Mouse (Mus musculus): ENCODE results near the gene Olfr1395. TPM values are rescaled to one million over a fixed set of nuclear protein-coding genes. Genes with fewer than 3 reads are reported as not detected.

The Olfr1395 gene
- total RNA-seq (2014; fragmentation: Nextera tagmentation) (not detected in 2 replicates), total RNA-seq (2017) (0.06 and 0.16 TPM in 2 replicates), polyA plus RNA-seq (2012) (not detected in 2 replicates)

- H3K9me3 ChIP-seq (replicated peaks): no peaks in the 10 kb centered on the region
- TF ChIP-seq POLR2AphosphoS5 (IDR thresholded peaks at IDR 0.05; ENCODE audit: insufficient replicate concordance, low read depth, low read length) (no peak), GATA1 (IDR thresholded peaks at IDR 0.05; ENCODE audit: borderline replicate concordance, low read length) (no peak), GATA2 (IDR thresholded peaks at IDR 0.05; ENCODE audit: borderline replicate concordance, low read depth, low read length) (no peak), CTCF (IDR thresholded peaks at IDR 0.05; ENCODE audit: low read depth, low read length) (no peak), TAL1 (conservative IDR thresholded peaks at IDR 0.05; ENCODE audit: low read depth, low read length) (no peak)
- no peak for ATAC-seq (ENCODE audit: extremely low read depth, insufficient number of reproducible peaks, low FRiP score, poor library complexity, severe bottlenecking)
- H3K4me1 ChIP-seq (ENCODE audit: insufficient read depth, low read depth, low read length): no peaks in the 10 kb centered on the region
- H3K4me3 ChIP-seq (ENCODE audit: low read depth, low read length): no peak within 1 kb of the TSS
- peaks cover 6% of the 10 kb centered on the region; the same call in 1 of the 2 replicates for H3K27me3 ChIP-seq (ENCODE audit: insufficient read depth, low read length)
- DNase-seq (ENCODE audit: low spot score): no peak
- no peaks in the 10 kb centered on the region for H3K36me3 ChIP-seq (replicated peaks)
Measured at GRCm38 (mm10) chr11:49141974-49142373, at the start of gene Olfr1395. Gene Olfr1395, plus strand, starts transcription at chr11:49142274.

- TF ChIP-seq GATA1 (IDR thresholded peaks at IDR 0.05; ENCODE audit: borderline replicate concordance, low read length) (no peak), TAL1 (conservative IDR thresholded peaks at IDR 0.05; ENCODE audit: low read depth, low read length) (no peak), GATA2 (IDR thresholded peaks at IDR 0.05; ENCODE audit: borderline replicate concordance, low read depth, low read length) (no peak), CTCF (IDR thresholded peaks at IDR 0.05; ENCODE audit: low read depth, low read length) (no peak), POLR2AphosphoS5 (IDR thresholded peaks at IDR 0.05; ENCODE audit: insufficient replicate concordance, low read depth, low read length) (no peak)
- DNase-seq (ENCODE audit: low spot score) (no peak), ATAC-seq (ENCODE audit: extremely low read depth, insufficient number of reproducible peaks, low FRiP score, poor library complexity, severe bottlenecking) (no peak)
- H3K27me3 ChIP-seq (ENCODE audit: insufficient read depth, low read length): no peaks in the 10 kb centered on the region
- H3K4me3 ChIP-seq (ENCODE audit: low read depth, low read length): no peak overlapping the region
- H3K9me3 ChIP-seq (replicated peaks): no peaks in the 10 kb centered on the region
- peaks cover 40% of the 10 kb centered on the region for H3K36me3 ChIP-seq (replicated peaks)
- H3K4me1 ChIP-seq (ENCODE audit: insufficient read depth, low read depth, low read length): peaks cover 72% of the 10 kb centered on the region
Measured at GRCm38 (mm10) chr11:49092786-49093185, 49.3 kb upstream of the Olfr1395 start.

GRCm38 (mm10) chr11:49093861-49094660, 48.0 kb upstream of the Olfr1395 start:
- peaks cover 50% of the 10 kb centered on the region for H3K36me3 ChIP-seq (replicated peaks)
- no peaks in the 10 kb centered on the region for H3K27me3 ChIP-seq (ENCODE audit: insufficient read depth, low read length)
- H3K9me3 ChIP-seq (replicated peaks): no peaks in the 10 kb centered on the region
- ATAC-seq (ENCODE audit: extremely low read depth, insufficient number of reproducible peaks, low FRiP score, poor library complexity, severe bottlenecking) (no peak), DNase-seq (ENCODE audit: low spot score) (no peak)
- no peak for TF ChIP-seq CTCF (IDR thresholded peaks at IDR 0.05; ENCODE audit: low read depth, low read length)
- no peak overlapping the region for H3K4me3 ChIP-seq (ENCODE audit: low read depth, low read length)
- H3K4me1 ChIP-seq (ENCODE audit: insufficient read depth, low read depth, low read length): peaks cover 61% of the 10 kb centered on the region

GRCm38 (mm10) chr11:49095367-49095766, 46.7 kb upstream of the Olfr1395 start:
- no peak for ATAC-seq (ENCODE audit: extremely low read depth, insufficient number of reproducible peaks, low FRiP score, poor library complexity, severe bottlenecking)
- peaks cover 50% of the 10 kb centered on the region for H3K36me3 ChIP-seq (replicated peaks)
- TF ChIP-seq CTCF (IDR thresholded peaks at IDR 0.05; ENCODE audit: low read depth, low read length) (no peak), TAL1 (conservative IDR thresholded peaks at IDR 0.05; ENCODE audit: low read depth, low read length) (no peak), POLR2AphosphoS5 (IDR thresholded peaks at IDR 0.05; ENCODE audit: insufficient replicate concordance, low read depth, low read length) (no peak), GATA2 (IDR thresholded peaks at IDR 0.05; ENCODE audit: borderline replicate concordance, low read depth, low read length) (no peak), GATA1 (IDR thresholded peaks at IDR 0.05; ENCODE audit: borderline replicate concordance, low read length) (no peak)

GRCm38 (mm10) chr11:49100409-49100808, 41.7 kb upstream of the Olfr1395 start:
- peak; percentile 50; the same call in 1 of the 2 replicates for ATAC-seq (ENCODE audit: extremely low read depth, insufficient number of reproducible peaks, low FRiP score, poor library complexity, severe bottlenecking)
- peaks cover 48% of the 10 kb centered on the region for H3K36me3 ChIP-seq (replicated peaks)

More at GRCm38 (mm10) chr11:49095367-49095766, 46.7 kb upstream of the Olfr1395 start:
- Histone ChIP-seq H3K4me3 (ENCODE audit: low read depth, low read length) (no peak overlapping the region), H3K4me1 (ENCODE audit: insufficient read depth, low read depth, low read length) (peaks cover 64% of the 10 kb centered on the region), H3K27me3 (ENCODE audit: insufficient read depth, low read length) (no peaks in the 10 kb centered on the region), H3K9me3 (replicated peaks) (no peaks in the 10 kb centered on the region)
- no peak for DNase-seq (ENCODE audit: low spot score)

GRCm38 (mm10) chr11:49101500-49101899, 40.6 kb upstream of the Olfr1395 start:
- H3K4me1 ChIP-seq (ENCODE audit: insufficient read depth, low read depth, low read length): peaks cover 63% of the 10 kb centered on the region
- TF ChIP-seq TAL1 (conservative IDR thresholded peaks at IDR 0.05; ENCODE audit: low read depth, low read length): no peak
- no peaks in the 10 kb centered on the region for H3K27me3 ChIP-seq (ENCODE audit: insufficient read depth, low read length)
- H3K9me3 ChIP-seq (replicated peaks): no peaks in the 10 kb centered on the region
- ATAC-seq (ENCODE audit: extremely low read depth, insufficient number of reproducible peaks, low FRiP score, poor library complexity, severe bottlenecking) (peak; percentile 64), DNase-seq (ENCODE audit: low spot score) (peak; percentile 60)
- peaks cover 37% of the 10 kb centered on the region for H3K36me3 ChIP-seq (replicated peaks)
- peak overlapping the region; percentile 67 for H3K4me3 ChIP-seq (ENCODE audit: low read depth, low read length)

More at GRCm38 (mm10) chr11:49100409-49100808, 41.7 kb upstream of the Olfr1395 start:
- peaks cover 71% of the 10 kb centered on the region for H3K4me1 ChIP-seq (ENCODE audit: insufficient read depth, low read depth, low read length)
- peak overlapping the region; percentile 67 for H3K4me3 ChIP-seq (ENCODE audit: low read depth, low read length)
- peak; percentile 68 for DNase-seq (ENCODE audit: low spot score)
- no peaks in the 10 kb centered on the region for H3K27me3 ChIP-seq (ENCODE audit: insufficient read depth, low read length)
- TF ChIP-seq GATA1 (IDR thresholded peaks at IDR 0.05; ENCODE audit: borderline replicate concordance, low read length): no peak
- TF ChIP-seq CTCF (IDR thresholded peaks at IDR 0.05; ENCODE audit: low read depth, low read length): no peak
- H3K9me3 ChIP-seq (replicated peaks): no peaks in the 10 kb centered on the region

All from G1E (cell line).